Mouse (Mus musculus) urinary bladder, postnatal 10 days (tissue): ENCODE data around the gene Gm2056.
"Not testable (repeated sequence)": the region's sequence is repeated elsewhere in the genome, so short reads cannot be mapped to it uniquely, and the experiment has no call there.

ENCODE experiments used
- DNase-seq: peaks from one replicate; pipeline ENCODE4 v3.0.0; 2022; ENCODE audit warnings: low spot score

The Gm2056 gene

DNA sequence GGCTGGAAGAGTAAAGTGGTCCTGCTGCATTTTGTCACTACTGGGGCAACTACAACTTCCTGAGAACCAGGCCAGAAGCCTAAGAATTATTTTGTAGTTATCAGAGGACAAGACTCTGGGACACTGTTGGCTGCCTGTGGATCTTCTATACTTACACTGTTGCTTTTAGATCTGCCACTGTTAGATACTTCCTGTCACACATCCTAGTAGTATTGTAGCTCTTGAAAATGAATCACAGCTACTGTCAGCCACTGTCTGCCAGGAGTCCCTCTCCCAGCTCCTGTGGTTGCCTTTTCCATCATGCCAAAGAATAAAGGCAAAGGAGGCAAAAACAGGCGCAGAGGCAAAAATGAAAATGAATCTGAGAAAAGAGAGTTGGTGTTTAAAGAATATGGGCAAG, at the start of gene Gm2056:
Gm2056 (plus strand) TSS at position 301 of the 400 bp plus-strand sequence.
- not testable (repeated sequence) for DNase-seq

DNA sequence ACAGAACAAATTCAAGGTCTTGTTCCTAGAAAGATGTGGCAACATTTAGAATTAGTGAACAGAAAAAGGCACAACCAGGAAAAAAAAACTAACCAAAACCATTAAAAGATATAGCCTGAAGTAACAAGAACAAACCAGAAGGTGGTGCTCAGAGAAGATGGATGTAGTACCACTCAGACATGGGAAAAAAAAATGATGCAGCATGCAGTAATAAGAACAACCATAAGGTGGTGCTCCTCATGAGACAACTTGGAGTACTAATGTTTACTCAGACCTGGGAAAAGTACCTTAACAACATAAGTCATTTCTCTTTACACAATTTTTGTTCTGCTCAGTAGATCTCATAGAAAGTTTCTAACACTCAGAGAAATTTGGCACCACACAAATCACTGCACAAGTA, 42.8 kb upstream of the Gm2056 start:
- DNase-seq, result not testable (repeated sequence)

GRCm38 (mm10) chr12:88004118-88004517, 22.7 kb upstream of the Gm2056 start:
- DNase-seq, result not testable (repeated sequence)

DNA sequence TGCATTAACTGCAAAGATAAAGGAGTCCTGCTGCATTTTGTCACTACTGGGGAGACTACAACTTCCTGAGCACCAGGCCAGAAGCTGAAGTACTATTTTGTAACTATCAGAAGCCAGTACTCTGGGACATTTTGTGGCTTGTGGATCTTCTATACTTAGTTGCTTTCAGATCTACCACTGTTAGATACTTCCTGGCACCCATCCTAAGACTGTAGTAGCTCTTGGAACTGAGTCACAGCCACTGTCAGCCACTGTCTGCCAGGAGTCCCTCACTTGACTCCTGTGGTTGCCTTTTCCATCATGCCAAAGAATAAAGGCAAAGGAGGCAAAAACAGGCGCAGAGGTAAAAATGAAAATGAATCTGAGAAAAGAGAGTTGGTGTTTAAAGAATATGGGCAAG, 15.3 kb upstream of the Gm2056 start, which contains the start of gene Gm2075:
Gm2075 (plus strand) TSS at position 301 of the 400 bp plus-strand sequence.
- DNase-seq, result not testable (repeated sequence)

- DNase-seq, result not testable (repeated sequence)
These were observed 8.1 kb upstream of the Gm2056 start, which contains the start of gene Gm6803 for GRCm38 (mm10) chr12:88018671-88019070. TSS of gene Gm6803 (minus strand) at chr12:88018771.

GRCm38 (mm10) chr12:88032250-88032649, 5.4 kb downstream of the Gm2056 start:
- not testable (repeated sequence) for DNase-seq

GRCm38 (mm10) chr12:88039062-88039461, 12.3 kb downstream of the Gm2056 start:
- DNase-seq, result not testable (repeated sequence)

- not testable (repeated sequence) for DNase-seq
These were observed 12.9 kb downstream of the Gm2056 start for GRCm38 (mm10) chr12:88039703-88040102.

DNA sequence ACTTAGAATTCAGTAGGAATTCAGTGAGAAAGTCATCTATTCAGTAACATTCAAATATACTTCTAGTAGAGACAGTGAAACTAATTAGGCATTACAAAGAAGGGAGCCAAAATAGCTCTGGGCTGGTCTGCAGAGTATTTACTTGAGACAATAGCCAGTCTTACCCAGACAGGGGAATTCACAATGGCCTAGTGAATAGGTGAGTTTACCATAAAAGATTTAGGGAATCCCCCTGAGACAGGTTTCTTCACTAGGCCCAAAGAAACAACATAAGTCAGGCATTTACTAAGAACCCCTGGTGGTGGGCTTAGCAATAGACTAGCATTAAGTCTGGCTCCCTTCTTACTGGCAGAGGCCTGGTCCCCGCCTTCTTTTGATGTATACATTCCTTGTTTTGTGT, 18.4 kb downstream of the Gm2056 start:
- not testable (repeated sequence) for DNase-seq
